Mouse (Mus musculus): ENCODE measurements at regions not wholly inside any gene's neighbourhood (a gene's known extent, or its start where the extent isn't known, plus 50 kb on each side); places are given as distances from the start of the nearest gene placed in this dataset.
A peak's percentile ranks its signal among the peaks of the same experiment; 100 is the strongest.

- no peak for DNase-seq
Measured at GRCm38 (mm10) chr2:123267036-123267435, 502.0 kb downstream of the Sqor start.

- DNase-seq = no peak
Measured at GRCm38 (mm10) chr2:123274866-123275735, 510.1 kb downstream of the Sqor start.

GRCm38 (mm10) chr2:123275736-123276330 lies 510.8 kb downstream of the Sqor start:
- DNase-seq = no peak

GRCm38 (mm10) chr2:123311554-123312276 lies 546.7 kb downstream of the Sqor start:
- no peak for DNase-seq

GRCm38 (mm10) chr2:123312277-123312617 lies 547.2 kb downstream of the Sqor start:
- peak; percentile 63 for DNase-seq

GRCm38 (mm10) chr2:123320448-123321097 lies 555.5 kb downstream of the Sqor start:
- no peak for DNase-seq

- no peak for DNase-seq
Measured at GRCm38 (mm10) chr2:123323769-123324168, 558.7 kb downstream of the Sqor start.

GRCm38 (mm10) chr2:123324896-123325295 lies 559.9 kb downstream of the Sqor start:
- DNase-seq = no peak

- DNase-seq = no peak
Measured at GRCm38 (mm10) chr2:123349625-123350346, 584.7 kb downstream of the Sqor start.

GRCm38 (mm10) chr2:123364204-123364603 lies 599.2 kb downstream of the Sqor start:
- DNase-seq = no peak

GRCm38 (mm10) chr2:123366571-123366970 lies 601.5 kb downstream of the Sqor start:
- no peak for DNase-seq

GRCm38 (mm10) chr2:123385622-123386418 lies 620.8 kb downstream of the Sqor start:
- DNase-seq = no peak

- peak; percentile 6 for DNase-seq
Measured at GRCm38 (mm10) chr2:123386773-123387604, 622.0 kb downstream of the Sqor start.

- DNase-seq = no peak
Measured at GRCm38 (mm10) chr2:123390981-123391380, 625.9 kb downstream of the Sqor start.

GRCm38 (mm10) chr2:123394296-123394695 lies 629.3 kb downstream of the Sqor start:
- DNase-seq = no peak

- DNase-seq = no peak
Measured at GRCm38 (mm10) chr2:123397551-123397950, 632.5 kb downstream of the Sqor start.

- DNase-seq = no peak
Measured at GRCm38 (mm10) chr2:123401064-123401463, 636.0 kb downstream of the Sqor start.

- DNase-seq = no peak
Measured at GRCm38 (mm10) chr2:123409075-123409474, 644.0 kb downstream of the Sqor start.

- DNase-seq = no peak
Measured at GRCm38 (mm10) chr2:123458034-123458677, 631.6 kb upstream of the Sema6d start.

GRCm38 (mm10) chr2:123473840-123474239 lies 615.9 kb upstream of the Sema6d start:
- DNase-seq = no peak
